Mouse (Mus musculus) liver, adult 2 months (tissue): Measurements from ENCODE around the gene Srms. TPM values are rescaled to one million over a fixed set of nuclear protein-coding genes. Genes with fewer than 3 reads are reported as not detected.

ENCODE experiments used
- DNase-seq: peaks from one replicate; pipeline ENCODE4 v3.0.0-alpha.2; 2011; ENCODE audit warnings: low read depth, low spot score; ENCODE audit errors: extremely low read depth
- H3K27ac ChIP-seq: fragments of 200-500 bp; replicated peaks from 2 replicates; pipeline ENCODE4 v1.5.1; 2012; ENCODE audit warnings: low read depth, mild to moderate bottlenecking, control low read depth, inconsistent platforms, low read length; ENCODE audit not compliant: insufficient read depth
- H3K27me3 ChIP-seq: fragments of 200-500 bp; 2 replicates; pipeline ENCODE4 v1.6.1; 2012; ENCODE audit warnings: mild to moderate bottlenecking, moderate library complexity, low read length, inconsistent platforms; ENCODE audit not compliant: control insufficient read depth, insufficient read depth
- H3K36me3 ChIP-seq: fragments of 200-500 bp; 2 replicates; pipeline ENCODE4 v1.6.1; 2012; ENCODE audit warnings: low read length, inconsistent platforms; ENCODE audit not compliant: control insufficient read depth, insufficient read depth
- H3K4me1 ChIP-seq: fragments of 200-500 bp; 2 replicates; pipeline ENCODE4 v1.6.1; 2011; ENCODE audit warnings: low read length; ENCODE audit not compliant: control insufficient read depth, insufficient read depth
- H3K4me3 ChIP-seq: fragments of 200-500 bp; 2 replicates; pipeline ENCODE4 v1.5.1; 2011; ENCODE audit warnings: low read depth, mild to moderate bottlenecking, control low read depth, low read length, moderate library complexity; ENCODE audit not compliant: insufficient read depth
- H3K79me2 ChIP-seq: fragments of 200-500 bp; 2 replicates; pipeline ENCODE4 v1.6.1; 2012; ENCODE audit warnings: inconsistent platforms, mild to moderate bottlenecking, low read length, moderate library complexity; ENCODE audit not compliant: control insufficient read depth, insufficient read depth
- H3K9ac ChIP-seq: fragments of 200-500 bp; 2 replicates; pipeline ENCODE4 v1.6.1; 2012; ENCODE audit warnings: low read depth, mild to moderate bottlenecking, control low read depth, inconsistent platforms, low read length
- CTCF ChIP-seq: fragments of 200-500 bp; IDR thresholded peaks from 2 replicates; pipeline ENCODE4 v1.5.1; 2011; ENCODE audit warnings: low read depth, low read length, control low read depth
- POLR2A ChIP-seq: fragments of 200-500 bp; IDR thresholded peaks from 2 replicates; pipeline ENCODE4 v1.6.1; 2011; ENCODE audit warnings: low read length, control low read depth; ENCODE audit not compliant: insufficient read depth; ENCODE audit errors: extremely low read depth
- WGBS: fragments of 180-500 bp; shearing (Covaris S2); methylation state at CpG from one replicate; pipeline ENCODE4 v1.1.7; 2018; 5-methylcytosine and 5-hydroxymethylcytosine counted together
- polyA plus RNA-seq: library from polyadenylated mRNA; depleted of rRNA; stranded (reverse); fragments of >200 nt; gene quantifications from 2 replicates; pipeline ENCODE4 v1.2.3, GENCODE M21; 2012
- total RNA-seq: library from RNA; depleted of rRNA; stranded (reverse); fragments of >200 nt; gene quantifications from 2 replicates; pipeline ENCODE4 v1.2.3, GENCODE M21; 2014

Gene Srms
- total and polyA plus RNA-seq, 2 experiments: 0.28 to 1.7 TPM

DNA sequence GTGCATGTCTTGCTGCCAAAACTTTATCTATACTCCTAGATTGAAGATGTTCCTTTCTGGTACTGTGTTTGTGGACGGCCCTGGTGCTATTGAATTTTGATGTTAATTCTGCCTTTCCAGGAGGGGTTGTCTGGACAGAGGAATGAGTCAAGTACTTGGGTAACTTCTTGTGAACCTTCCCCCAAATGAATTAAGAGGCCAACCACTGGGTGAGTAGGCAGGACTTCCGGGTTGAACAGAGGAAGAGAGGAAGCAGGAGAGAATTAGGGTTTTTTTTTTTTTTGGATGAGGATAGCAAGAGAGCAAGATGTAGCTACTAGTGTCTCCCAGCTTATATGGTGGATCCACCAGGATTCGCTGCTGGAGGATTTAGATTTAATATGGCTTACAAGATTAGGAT, 35.0 kb downstream of the Srms start:
- Histone ChIP-seq H3K9ac (no peak overlapping the region), H3K36me3 (no peaks in the 10 kb centered on the region), H3K4me1 (no peaks in the 10 kb centered on the region), H3K27me3 (no peaks in the 10 kb centered on the region), H3K27ac (no peak overlapping the region), H3K4me3 (no peak overlapping the region), H3K79me2 (no peaks in the 10 kb centered on the region)
- TF ChIP-seq CTCF (no peak), POLR2A (no peak)
- WGBS: 70% methylated on average over 3 of the region's 3 CpGs
- no peak for DNase-seq

DNA sequence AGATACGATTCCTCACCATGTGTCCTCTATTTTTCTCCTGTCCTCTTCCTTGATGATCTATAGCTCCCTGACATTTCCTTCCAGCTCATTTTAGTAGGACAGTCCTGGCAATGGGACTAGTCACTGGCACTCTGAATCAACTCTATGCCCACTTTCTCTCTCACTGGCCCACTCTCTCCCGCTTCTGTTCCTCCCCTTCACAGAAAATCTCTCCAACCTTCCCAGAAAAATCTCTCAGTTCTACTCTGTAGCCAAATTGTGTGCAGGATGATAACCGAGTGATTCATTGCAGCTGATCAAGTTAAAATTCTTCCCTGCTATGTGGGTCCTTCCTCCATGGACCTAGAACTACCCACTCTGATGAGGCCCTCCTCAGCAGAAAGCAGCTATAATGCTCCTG, 38.3 kb downstream of the Srms start:
- Histone ChIP-seq H3K9ac (no peak overlapping the region), H3K27me3 (no peaks in the 10 kb centered on the region), H3K79me2 (no peaks in the 10 kb centered on the region), H3K27ac (no peak overlapping the region), H3K36me3 (no peaks in the 10 kb centered on the region), H3K4me3 (no peak overlapping the region), H3K4me1 (no peaks in the 10 kb centered on the region)
- WGBS: 89% methylated on average over 3 of the region's 3 CpGs
- TF ChIP-seq CTCF (no peak), POLR2A (no peak)
- DNase-seq: no peak

DNA sequence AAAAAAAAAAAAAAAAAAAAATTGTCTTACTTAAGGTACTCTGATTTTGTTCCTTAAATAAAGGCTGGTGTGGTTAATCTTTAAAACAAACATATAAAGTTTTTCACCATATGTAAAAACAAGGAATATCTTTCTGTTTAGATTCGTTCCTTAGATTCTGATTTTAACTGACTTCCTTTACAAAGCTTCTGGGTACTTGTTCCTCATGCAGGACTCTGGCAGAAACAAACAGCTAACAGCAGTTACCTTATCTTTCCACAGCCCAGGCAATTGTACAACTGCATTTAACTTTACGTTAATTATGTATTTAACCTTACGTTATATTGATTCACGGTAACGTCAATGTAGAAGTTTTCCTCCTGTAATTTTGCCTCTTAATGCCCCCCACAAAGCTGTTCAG, 46.5 kb downstream of the Srms start:
- H3K27me3 ChIP-seq: no peaks in the 10 kb centered on the region; the same call in 1 of the 2 replicates
- no peaks in the 10 kb centered on the region for H3K4me1 ChIP-seq
- H3K79me2 ChIP-seq: no peaks in the 10 kb centered on the region
- TF ChIP-seq CTCF: no peak
- no peak for TF ChIP-seq POLR2A
- H3K9ac ChIP-seq: no peak overlapping the region
- H3K36me3 ChIP-seq: no peaks in the 10 kb centered on the region
- WGBS: 64% methylated on average over 5 of the region's 5 CpGs
- no peak overlapping the region for H3K4me3 ChIP-seq
- H3K27ac ChIP-seq: no peak overlapping the region
- DNase-seq: no peak

DNA sequence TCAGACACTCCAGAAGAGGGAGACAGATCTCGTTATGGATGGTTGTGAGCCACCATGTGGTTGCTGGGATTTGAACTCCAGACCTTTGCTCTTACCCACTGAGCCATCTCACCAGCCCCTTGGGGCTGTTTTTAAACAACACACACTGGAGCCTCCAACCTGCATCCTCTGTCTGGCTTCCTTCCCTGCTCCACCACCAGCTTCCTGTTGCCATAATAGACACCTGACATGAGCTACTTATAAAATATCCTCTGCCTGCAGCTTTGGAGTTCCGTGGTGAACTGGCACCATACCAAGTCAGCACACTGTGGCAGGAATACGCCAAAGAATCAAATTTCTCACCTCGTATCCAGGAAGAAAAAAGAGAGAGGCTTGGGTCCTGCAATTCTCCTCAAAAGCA, 52.2 kb downstream of the Srms start:
- Histone ChIP-seq H3K27ac (no peak overlapping the region), H3K4me1 (no peaks in the 10 kb centered on the region), H3K36me3 (no peaks in the 10 kb centered on the region), H3K4me3 (no peak overlapping the region), H3K79me2 (no peaks in the 10 kb centered on the region), H3K9ac (no peak overlapping the region), H3K27me3 (peaks cover 7% of the 10 kb centered on the region; the same call in 1 of the 2 replicates)
- no peak for DNase-seq
- 77% methylated on average over 4 of the region's 4 CpGs for WGBS
- TF ChIP-seq CTCF (no peak), POLR2A (no peak)

DNA sequence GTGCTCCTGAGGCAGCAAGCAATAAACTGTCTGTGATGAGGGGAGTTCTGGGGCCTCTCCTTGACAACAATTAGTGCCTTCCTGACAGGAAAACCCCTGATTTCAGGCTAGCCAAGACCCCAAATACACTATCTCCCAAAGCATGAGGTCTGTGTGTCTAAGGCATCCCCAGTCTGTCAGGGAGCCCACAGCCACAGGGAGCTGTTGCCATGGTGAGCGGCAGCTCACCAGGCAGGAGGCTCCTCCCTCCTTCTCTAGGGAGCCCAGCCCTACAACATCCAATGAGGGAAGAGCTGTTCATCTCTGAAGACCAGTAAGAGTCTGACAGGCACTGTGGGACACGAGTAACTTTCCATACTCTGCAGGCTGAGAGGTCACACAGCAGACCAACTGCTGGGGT, 53.2 kb downstream of the Srms start:
- Histone ChIP-seq H3K9ac (no peak overlapping the region), H3K4me1 (no peaks in the 10 kb centered on the region), H3K27me3 (peaks cover 8% of the 10 kb centered on the region; the same call in 1 of the 2 replicates), H3K79me2 (no peaks in the 10 kb centered on the region), H3K27ac (no peak overlapping the region), H3K4me3 (no peak overlapping the region), H3K36me3 (no peaks in the 10 kb centered on the region)
- 23% methylated on average over 2 of the region's 2 CpGs for WGBS
- TF ChIP-seq POLR2A (no peak), CTCF (no peak)
- DNase-seq: no peak

DNA sequence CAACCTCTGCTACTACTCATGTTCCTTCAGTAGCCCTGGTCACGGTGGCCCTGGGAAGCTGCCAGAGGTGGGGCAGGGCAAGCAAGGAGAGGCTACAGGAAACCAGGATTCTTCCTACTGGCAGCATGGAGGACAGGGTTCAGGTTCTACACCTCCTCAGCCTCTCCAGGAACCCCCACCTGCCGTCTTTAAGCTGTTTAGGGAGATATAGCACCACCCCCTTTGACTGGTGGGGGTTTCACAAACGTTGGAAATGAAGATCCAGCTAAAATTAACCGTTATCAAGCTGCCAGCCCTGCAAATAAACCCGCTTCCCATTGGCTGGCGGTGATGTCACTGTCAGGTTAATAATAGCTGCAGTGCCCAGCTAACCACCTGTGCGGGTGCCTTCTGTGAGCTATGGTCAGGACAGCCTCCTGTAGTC, 53.9 kb downstream of the Srms start:
- DNase-seq: no peak
- Histone ChIP-seq H3K79me2 (no peaks in the 10 kb centered on the region), H3K36me3 (no peaks in the 10 kb centered on the region), H3K4me3 (no peak overlapping the region), H3K9ac (no peak overlapping the region), H3K27ac (no peak overlapping the region), H3K4me1 (no peaks in the 10 kb centered on the region), H3K27me3 (peaks cover 8% of the 10 kb centered on the region; the same call in 1 of the 2 replicates)
- 47% methylated on average over 7 of the region's 7 CpGs for WGBS
- no peak for TF ChIP-seq CTCF
- TF ChIP-seq POLR2A: no peak
